Mouse (Mus musculus): ENCODE measurements around the gene Emp3.
"Not testable (repeated sequence)": the region's sequence is repeated elsewhere in the genome, so short reads cannot be mapped to it uniquely, and the experiment has no call there.

Emp3 gene

GRCm38 (mm10) chr7:45897258-45897757 is 23.9 kb downstream of the Emp3 start:
- DNase-seq (ENCODE audit: low read depth, low spot score) = peak; percentile 49
- H3K36me3 ChIP-seq (ENCODE audit: control insufficient read depth, insufficient read depth, low read length, poor library complexity, severe bottlenecking) = no peaks in the 10 kb centered on the region
- H3K27me3 ChIP-seq (ENCODE audit: control insufficient read depth, insufficient read depth, low read length, poor library complexity, severe bottlenecking) = no peaks in the 10 kb centered on the region

- Histone ChIP-seq H3K27me3 (ENCODE audit: control insufficient read depth, insufficient read depth, low read length, poor library complexity, severe bottlenecking) (no peaks in the 10 kb centered on the region), H3K36me3 (ENCODE audit: control insufficient read depth, insufficient read depth, low read length, poor library complexity, severe bottlenecking) (no peaks in the 10 kb centered on the region)
- peak; percentile 99 for DNase-seq (ENCODE audit: low read depth, low spot score)
Measured at GRCm38 (mm10) chr7:45896517-45897257, 24.5 kb downstream of the Emp3 start, which contains the start of the genes Syngr4 and Tmem143. Syngr4 (minus strand) TSS chr7:45896714. Tmem143 (plus strand) TSS chr7:45896941.

GRCm38 (mm10) chr7:45895931-45896516 is 25.2 kb downstream of the Emp3 start:
- no peaks in the 10 kb centered on the region for H3K36me3 ChIP-seq (ENCODE audit: control insufficient read depth, insufficient read depth, low read length, poor library complexity, severe bottlenecking)
- DNase-seq (ENCODE audit: low read depth, low spot score) = no peak
- no peaks in the 10 kb centered on the region for H3K27me3 ChIP-seq (ENCODE audit: control insufficient read depth, insufficient read depth, low read length, poor library complexity, severe bottlenecking)

DNA sequence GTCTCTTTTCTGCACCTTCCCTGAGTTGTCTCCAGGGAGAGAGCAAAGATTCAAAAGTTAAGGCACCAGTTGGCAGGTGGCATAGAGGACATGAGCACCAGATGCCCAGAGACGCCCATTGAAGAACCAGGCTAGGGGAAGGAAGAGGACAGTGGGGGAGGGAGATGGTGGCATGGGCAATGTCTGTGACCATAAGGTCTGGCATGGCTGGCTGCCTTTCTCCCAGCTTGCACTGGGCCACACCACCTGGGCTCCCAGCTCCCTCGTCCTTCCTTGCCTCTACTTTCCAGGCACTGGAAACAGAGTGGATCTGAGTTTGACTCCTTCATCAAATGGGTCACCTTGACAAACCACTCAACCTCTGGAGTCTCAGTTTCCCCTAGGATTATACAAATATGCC is 28.6 kb downstream of the Emp3 start:
- Histone ChIP-seq H3K36me3 (ENCODE audit: control insufficient read depth, insufficient read depth, low read length, poor library complexity, severe bottlenecking) (no peaks in the 10 kb centered on the region), H3K27me3 (ENCODE audit: control insufficient read depth, insufficient read depth, low read length, poor library complexity, severe bottlenecking) (no peaks in the 10 kb centered on the region)
- DNase-seq (ENCODE audit: low read depth, low spot score) = no peak

DNA sequence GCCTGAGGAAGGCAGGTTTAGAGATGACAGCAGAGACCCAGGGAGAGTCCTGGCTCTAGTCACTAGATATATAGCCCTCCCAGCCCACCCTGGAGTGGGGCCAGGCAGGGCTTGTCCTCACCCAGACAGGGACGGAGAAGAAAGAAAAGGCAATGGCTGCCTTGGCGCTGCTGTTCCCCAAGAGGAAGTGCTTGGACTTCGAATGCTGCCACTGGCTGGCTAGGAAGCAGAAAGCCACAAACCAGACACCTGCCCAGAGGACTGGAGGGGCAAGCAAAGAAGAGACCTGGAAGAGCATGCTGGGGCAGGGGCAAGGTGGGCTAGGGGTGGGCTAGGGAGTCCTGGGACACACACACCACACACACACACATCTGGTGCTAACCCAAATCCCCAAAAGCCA is 34.0 kb downstream of the Emp3 start:
- Histone ChIP-seq H3K36me3 (ENCODE audit: control insufficient read depth, insufficient read depth, low read length, poor library complexity, severe bottlenecking) (peaks cover 2% of the 10 kb centered on the region), H3K27me3 (ENCODE audit: control insufficient read depth, insufficient read depth, low read length, poor library complexity, severe bottlenecking) (no peaks in the 10 kb centered on the region)
- no peak for DNase-seq (ENCODE audit: low read depth, low spot score)

DNA sequence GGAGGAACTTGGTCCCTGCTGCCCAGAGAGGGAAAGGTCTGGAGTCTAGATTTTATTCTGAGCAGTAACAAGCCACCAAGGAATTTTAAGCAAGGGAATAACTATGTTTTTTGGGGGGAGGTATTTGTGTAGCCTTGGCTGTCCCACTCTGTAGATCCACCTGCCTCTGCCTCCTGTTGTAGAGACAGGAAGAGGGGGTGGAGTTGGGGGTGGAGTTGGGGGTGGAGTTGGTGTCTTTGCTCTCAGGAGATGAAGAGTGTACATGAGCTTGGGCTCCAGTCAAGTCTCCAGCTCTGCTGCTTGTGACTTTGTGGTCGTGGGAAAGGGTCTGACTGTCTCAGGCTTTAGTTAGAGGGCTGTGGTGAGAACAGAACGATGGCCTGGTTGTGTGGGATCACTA is 40.2 kb downstream of the Emp3 start:
- no peak for DNase-seq (ENCODE audit: low read depth, low spot score)
- peaks cover 10% of the 10 kb centered on the region for H3K36me3 ChIP-seq (ENCODE audit: control insufficient read depth, insufficient read depth, low read length, poor library complexity, severe bottlenecking)
- no peaks in the 10 kb centered on the region for H3K27me3 ChIP-seq (ENCODE audit: control insufficient read depth, insufficient read depth, low read length, poor library complexity, severe bottlenecking)

DNA sequence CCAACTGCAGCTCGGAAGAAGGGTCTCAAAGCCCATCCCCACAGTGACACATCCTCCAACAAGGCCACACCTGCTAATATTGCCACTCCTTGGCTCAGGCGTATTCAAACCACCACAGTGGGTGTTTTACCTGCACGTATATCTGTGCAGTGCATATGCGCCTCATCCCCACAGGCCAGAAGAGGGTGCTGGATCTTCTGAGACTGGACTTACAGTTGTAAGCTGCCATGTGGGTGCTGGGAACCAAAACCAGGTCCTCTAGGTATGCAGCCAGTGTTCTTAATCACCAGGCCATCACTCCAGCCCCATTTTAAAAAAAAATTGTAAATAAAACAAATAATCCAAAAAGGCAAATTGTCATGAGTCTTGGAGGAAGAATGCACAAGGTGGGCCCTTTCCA is 40.7 kb downstream of the Emp3 start:
- DNase-seq (ENCODE audit: low read depth, low spot score) = no peak
- Histone ChIP-seq H3K36me3 (ENCODE audit: control insufficient read depth, insufficient read depth, low read length, poor library complexity, severe bottlenecking) (peaks cover 10% of the 10 kb centered on the region), H3K27me3 (ENCODE audit: control insufficient read depth, insufficient read depth, low read length, poor library complexity, severe bottlenecking) (no peaks in the 10 kb centered on the region)

DNA sequence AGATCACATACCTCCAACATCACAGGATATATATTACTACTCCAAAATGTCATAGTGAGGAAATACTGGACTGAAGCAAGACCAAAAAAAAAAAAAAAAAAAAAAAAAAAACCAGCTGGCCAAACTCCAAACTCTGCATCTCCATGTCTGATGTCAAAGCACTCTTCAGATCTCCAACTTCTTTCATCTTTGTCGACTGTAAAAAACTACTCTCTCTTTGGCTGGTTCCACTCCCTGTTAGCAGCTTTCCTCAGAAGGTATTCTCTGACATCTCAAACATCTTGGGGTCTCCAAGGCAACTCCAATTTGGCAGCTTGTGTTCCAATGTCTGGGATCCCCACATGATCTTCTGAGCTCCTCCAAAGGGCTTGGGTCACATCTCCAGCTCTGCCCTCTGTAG is 42.9 kb downstream of the Emp3 start, which contains the start of gene Grin2d:
Grin2d (minus strand) TSS at position 101 of the 400 bp plus-strand sequence.
- H3K36me3 ChIP-seq (ENCODE audit: control insufficient read depth, insufficient read depth, low read length, poor library complexity, severe bottlenecking) = peaks cover 10% of the 10 kb centered on the region
- not testable (repeated sequence) for DNase-seq (ENCODE audit: low read depth, low spot score); H3K27me3 ChIP-seq (ENCODE audit: control insufficient read depth, insufficient read depth, low read length, poor library complexity, severe bottlenecking)

GRCm38 (mm10) chr7:45876895-45877294 is 44.3 kb downstream of the Emp3 start:
- no peaks in the 10 kb centered on the region for H3K27me3 ChIP-seq (ENCODE audit: control insufficient read depth, insufficient read depth, low read length, poor library complexity, severe bottlenecking)
- peaks cover 8% of the 10 kb centered on the region; the same call in 1 of the 2 replicates for H3K36me3 ChIP-seq (ENCODE audit: control insufficient read depth, insufficient read depth, low read length, poor library complexity, severe bottlenecking)
- no peak for DNase-seq (ENCODE audit: low read depth, low spot score)

DNA sequence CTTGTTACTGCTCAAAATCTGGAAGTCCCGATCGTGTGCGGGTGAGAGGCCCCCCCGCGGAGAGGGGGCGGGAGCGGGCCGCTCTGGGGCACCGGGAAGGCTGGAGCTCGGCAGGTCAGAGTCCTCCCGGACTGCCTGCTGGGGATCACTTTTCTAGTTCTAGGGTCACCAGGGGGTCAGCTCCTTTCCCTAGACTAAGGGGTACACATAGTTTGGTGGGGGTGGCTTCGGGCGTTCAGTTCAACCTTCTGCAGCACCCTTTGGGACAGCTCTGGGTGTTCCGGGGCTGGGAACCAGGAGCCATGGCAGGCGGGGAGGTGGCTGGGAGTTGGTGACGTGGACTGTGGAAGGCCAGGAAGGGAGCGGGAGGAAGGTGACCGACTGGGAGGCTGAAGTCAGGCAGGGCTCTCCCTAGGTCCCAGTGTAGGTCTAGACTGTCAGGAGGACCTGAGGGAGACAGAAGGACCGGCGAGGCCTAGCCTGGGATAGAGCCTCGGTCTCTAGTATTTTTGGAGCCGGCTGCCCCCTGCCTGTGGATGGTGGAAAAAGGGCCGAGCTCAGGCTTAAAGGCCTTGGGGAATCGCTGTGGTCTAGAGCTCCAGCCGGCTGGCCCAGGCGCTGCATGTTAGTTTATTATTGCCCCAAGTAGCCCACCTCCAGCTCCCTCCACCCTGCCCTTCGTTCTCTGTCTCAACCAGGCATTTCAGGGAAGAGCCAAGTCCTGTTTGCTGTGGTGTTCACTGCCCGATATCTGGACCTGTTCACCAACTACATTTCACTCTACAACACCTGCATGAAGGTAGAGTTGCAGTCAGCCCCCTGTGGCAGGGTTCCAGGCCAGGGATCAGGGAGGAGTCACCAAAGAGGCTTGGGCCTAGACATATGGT is 47.9 kb downstream of the Emp3 start:
- H3K36me3 ChIP-seq (ENCODE audit: control insufficient read depth, insufficient read depth, low read length, poor library complexity, severe bottlenecking) = peaks cover 6% of the 10 kb centered on the region; the same call in 1 of the 2 replicates
- H3K27me3 ChIP-seq (ENCODE audit: control insufficient read depth, insufficient read depth, low read length, poor library complexity, severe bottlenecking) = no peaks in the 10 kb centered on the region
- peak; percentile 63 for DNase-seq (ENCODE audit: low read depth, low spot score)

DNA sequence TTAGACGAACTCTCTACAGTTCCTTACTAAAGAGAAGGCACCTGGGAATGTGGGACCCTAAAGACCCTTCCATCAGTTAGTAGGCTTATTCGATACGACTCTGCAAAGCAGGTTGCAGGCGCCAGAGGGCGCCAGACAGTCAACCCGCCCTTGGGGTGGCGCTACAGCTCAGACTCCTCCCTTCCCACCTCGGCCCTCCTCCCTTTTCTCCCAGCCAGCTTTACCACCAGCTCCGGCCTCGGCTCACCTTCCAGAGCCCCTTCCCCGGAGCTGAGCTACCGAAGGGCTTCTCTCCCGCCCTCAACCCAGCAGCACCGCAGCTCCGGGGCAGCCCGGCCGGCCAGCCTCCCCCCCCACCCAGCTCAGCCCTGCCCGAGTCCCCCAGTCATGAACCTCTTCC is 48.6 kb downstream of the Emp3 start, which contains the start of gene Kdelr1:
Kdelr1 (plus strand) TSS at position 149 of the 400 bp plus-strand sequence.
- DNase-seq (ENCODE audit: low read depth, low spot score) = peak; percentile 93
- H3K36me3 ChIP-seq (ENCODE audit: control insufficient read depth, insufficient read depth, low read length, poor library complexity, severe bottlenecking) = 0 out of 2 replicates have a peak, but pooled peaks cover 4% of the 10 kb centered on the region
- H3K27me3 ChIP-seq (ENCODE audit: control insufficient read depth, insufficient read depth, low read length, poor library complexity, severe bottlenecking) = no peaks in the 10 kb centered on the region

DNA sequence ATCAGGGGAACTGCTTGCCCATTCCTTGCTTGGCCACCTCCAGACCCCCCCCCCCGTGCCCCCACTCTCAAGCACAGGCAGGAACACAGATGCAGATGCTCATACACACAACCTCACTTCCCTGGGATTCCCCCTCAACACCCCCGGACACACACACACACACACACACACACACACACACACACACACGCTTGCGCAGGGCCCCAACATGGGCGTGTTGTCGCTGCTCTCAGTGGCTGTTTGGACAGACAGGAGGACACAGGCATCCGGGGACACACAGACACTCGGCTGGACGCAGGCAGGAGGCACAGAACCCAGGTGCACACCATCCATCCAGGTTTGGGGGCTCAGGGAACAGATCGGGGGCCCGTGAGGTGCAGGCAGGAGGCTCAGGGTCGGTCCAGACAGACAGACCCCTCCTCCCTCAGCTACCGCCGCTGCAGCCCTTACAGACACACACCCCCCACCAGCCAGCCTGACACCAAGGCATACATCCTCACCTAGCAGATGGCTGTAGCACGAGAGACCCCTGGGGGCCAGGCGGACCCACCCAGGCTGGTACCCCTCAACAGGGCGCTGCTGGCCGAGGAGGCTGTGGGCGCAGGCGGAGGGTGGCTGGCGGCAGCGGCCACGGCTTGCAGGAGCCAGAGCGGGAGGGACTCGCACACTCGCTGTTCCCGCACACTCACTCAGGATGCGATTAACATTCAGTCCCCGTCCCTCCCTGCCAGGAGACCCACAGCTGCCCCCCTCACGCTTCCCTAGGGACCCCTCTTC is 50.7 kb downstream of the Emp3 start:
- 0 out of 2 replicates have a peak, but pooled peaks cover 2% of the 10 kb centered on the region for H3K36me3 ChIP-seq (ENCODE audit: control insufficient read depth, insufficient read depth, low read length, poor library complexity, severe bottlenecking)
- H3K27me3 ChIP-seq (ENCODE audit: control insufficient read depth, insufficient read depth, low read length, poor library complexity, severe bottlenecking) = no peaks in the 10 kb centered on the region
- DNase-seq (ENCODE audit: low read depth, low spot score) = peak; percentile 32

DNA sequence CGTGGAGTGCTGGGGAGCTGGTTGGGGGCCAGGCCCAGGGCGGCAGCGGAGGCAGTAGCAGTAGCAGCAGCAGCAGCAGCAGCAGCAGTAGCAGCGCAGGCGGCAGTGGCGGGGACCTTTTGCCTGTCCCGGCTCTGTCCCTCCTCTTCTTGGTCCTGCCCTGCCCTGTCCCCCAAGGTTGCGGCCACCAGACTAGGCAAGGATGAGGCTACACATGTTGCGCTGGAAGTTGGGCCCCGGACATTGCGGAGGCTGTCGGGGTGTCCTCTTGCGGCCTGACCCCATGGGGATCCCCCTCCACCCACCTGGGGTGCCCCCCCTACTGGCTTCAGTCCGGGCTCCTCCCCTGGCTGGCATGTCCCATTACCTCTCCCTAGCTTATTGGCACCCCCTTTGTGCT is 51.4 kb downstream of the Emp3 start:
- H3K27me3 ChIP-seq (ENCODE audit: control insufficient read depth, insufficient read depth, low read length, poor library complexity, severe bottlenecking) = no peaks in the 10 kb centered on the region
- peak; percentile 34 for DNase-seq (ENCODE audit: low read depth, low spot score)
- H3K36me3 ChIP-seq (ENCODE audit: control insufficient read depth, insufficient read depth, low read length, poor library complexity, severe bottlenecking) = no peaks in the 10 kb centered on the region

DNA sequence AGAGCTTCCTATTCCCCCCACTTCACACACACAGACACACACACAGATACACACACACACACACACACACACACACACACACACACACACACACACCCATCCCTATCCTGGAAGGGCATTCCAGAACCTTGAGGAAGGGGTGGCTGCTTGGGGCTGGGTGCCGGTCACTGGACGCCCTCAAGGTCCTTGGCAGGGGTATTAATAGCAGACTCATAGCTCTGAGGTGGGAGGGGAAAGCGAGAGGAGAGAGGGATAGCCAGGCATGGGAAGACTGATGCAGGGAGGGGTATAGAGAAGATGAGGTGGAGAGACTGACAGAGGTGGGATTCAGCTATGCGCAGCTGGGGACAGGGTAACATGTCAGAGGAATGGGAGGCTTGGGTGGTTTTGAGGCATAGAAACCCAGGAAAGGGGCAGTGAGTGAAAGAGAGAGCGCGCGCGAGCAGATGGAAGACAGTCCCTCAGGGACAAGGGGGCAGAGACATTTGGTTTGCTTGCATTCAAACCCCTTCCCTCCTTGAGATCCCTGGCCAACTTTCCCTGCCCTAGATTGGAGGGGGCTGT is 52.0 kb downstream of the Emp3 start:
- no peak for DNase-seq (ENCODE audit: low read depth, low spot score)
- H3K27me3 ChIP-seq (ENCODE audit: control insufficient read depth, insufficient read depth, low read length, poor library complexity, severe bottlenecking) = no peaks in the 10 kb centered on the region

More for the DNA sequence above, 52.0 kb downstream of the Emp3 start:
- H3K36me3 ChIP-seq (ENCODE audit: control insufficient read depth, insufficient read depth, low read length, poor library complexity, severe bottlenecking) = no peaks in the 10 kb centered on the region
